Mouse (Mus musculus): ENCODE measurements at regions not wholly inside any gene's neighbourhood (a gene's known extent, or its start where the extent isn't known, plus 50 kb on each side); places are given as distances from the start of the nearest gene placed in this dataset.

- TF ChIP-seq POLR2A (IDR thresholded peaks at IDR 0.05; ENCODE audit: borderline replicate concordance, low read depth, low read length), result no peak
- no peak for TF ChIP-seq CTCF (IDR thresholded peaks at IDR 0.05; ENCODE audit: low read depth, low read length)
Measured at GRCm38 (mm10) chr2:128452582-128452981, 138.4 kb upstream of the Spdye4c start.

Data from bone marrow macrophage, adult 2 months (primary cell).